Mouse (Mus musculus): ENCODE results near the gene Btbd9.
"Not testable (repeated sequence)": the region's sequence is repeated elsewhere in the genome, so short reads cannot be mapped to it uniquely, and the experiment has no call there.

Gene Btbd9

DNA sequence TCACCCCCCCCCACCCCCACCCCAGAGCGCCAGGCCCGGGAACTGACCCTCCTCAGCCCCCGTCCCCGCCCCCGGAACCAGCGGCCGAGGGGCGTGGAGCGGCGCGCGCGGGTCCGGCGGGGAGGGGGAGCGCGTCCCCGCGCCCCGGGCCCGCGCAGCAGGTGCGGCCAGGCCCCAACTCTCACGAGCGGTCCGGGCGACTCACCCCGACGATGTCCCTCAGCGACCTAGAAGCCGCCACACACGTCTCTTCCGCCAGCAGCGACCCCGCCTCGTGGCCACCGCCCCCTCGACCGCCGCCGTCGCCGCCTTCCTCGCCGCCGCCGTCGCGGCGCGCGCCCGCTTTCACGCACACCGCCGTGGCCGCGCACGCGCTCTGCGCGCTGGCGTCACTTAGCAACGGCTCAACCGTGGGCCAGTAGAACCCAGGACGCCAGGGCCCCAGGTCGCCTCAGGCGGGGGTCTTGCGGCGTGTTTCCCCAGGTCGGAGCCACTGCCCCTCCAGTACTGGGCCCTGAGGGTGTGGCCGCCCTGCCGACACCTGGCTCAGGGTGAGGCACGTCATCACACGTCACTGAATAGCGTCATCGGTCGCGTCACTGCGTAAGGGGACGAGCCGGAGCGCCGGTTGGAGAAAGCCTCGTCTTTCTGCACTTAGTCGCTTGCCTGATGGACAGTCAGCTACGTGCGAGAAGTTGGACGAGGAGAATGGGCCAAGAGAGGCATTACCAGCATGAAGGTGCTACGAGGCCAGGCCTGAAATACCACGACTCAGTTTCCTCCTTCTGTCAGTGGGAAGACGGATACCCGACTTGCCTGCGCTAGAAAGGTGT is at the start of gene Btbd9:
TSS of gene Btbd9 (minus strand) at position 548 of the 833 bp plus-strand sequence.
- peak; percentile 97 for DNase-seq

DNA sequence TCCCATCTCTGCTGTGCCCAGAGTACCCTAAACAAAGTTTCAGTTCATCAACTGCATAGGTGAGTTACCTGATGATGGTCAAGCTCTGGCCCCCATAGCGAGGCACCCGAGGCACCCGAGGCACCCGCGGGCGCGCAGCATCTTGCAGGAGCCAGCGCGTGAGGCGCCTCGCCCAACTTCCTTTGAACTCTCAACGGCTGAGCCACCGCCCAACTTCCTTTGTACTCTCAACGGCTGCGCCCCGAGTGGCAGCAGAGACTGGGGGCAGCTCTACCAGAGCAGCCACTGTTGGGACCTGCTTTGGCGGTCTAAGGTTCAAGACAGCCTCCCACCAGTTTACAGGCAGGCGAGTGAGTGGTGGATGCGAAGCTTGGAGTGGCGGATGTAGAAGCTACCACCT is 47.8 kb upstream of the Btbd9 start, which contains the start of gene Dnah8:
TSS of gene Dnah8 (plus strand) at position 223 of the 400 bp plus-strand sequence.
- DNase-seq: not testable (repeated sequence)

GRCm38 (mm10) chr17:30623200-30623599 is 46.9 kb upstream of the Btbd9 start:
- no peak for DNase-seq

DNA sequence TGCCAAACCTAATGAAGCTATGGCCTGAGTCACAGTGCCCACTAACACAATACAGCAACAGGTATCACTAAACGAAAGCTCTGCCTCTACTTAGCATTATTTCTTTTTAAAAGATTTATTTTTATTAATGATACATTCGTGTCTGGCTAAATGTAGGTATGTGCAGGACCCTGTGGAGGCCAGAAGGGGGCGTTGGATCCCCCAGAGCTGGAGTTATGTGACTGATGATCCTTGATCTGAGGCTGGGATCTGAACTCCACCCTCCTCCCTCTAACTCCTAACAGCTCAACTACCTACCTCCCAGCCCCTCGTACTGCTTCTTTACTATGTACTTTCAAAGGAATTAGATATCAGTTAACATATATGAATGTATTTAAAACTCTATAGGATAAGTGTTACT is 45.2 kb upstream of the Btbd9 start:
- DNase-seq: no peak

- no peak for DNase-seq
Observed at GRCm38 (mm10) chr17:30620548-30620947, 44.3 kb upstream of the Btbd9 start.

- no peak for DNase-seq
Observed at GRCm38 (mm10) chr17:30619153-30619552, 42.9 kb upstream of the Btbd9 start.

GRCm38 (mm10) chr17:30618136-30618891 is 42.0 kb upstream of the Btbd9 start:
- no peak for DNase-seq

- no peak for DNase-seq
Observed at GRCm38 (mm10) chr17:30616203-30616602, 39.9 kb upstream of the Btbd9 start.

DNA sequence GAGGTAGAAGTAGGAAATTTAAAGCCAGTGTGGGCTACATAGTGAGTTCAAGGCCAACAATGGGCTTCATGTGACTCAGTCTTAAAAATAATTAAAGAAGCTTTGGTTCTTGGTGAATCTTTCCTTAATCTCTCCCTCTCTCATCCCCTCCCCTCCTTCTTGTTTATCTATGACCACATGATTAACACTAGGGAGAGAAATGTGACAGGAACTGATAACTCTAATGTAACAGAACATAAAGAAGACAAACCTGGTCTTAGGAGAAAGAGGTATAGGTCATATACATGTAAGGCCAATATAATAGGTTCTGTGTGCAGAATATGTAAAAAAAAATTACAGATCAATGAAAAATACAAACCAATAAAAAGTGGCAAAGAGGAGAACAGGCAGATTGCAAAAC is 37.1 kb upstream of the Btbd9 start:
- no peak for DNase-seq

DNA sequence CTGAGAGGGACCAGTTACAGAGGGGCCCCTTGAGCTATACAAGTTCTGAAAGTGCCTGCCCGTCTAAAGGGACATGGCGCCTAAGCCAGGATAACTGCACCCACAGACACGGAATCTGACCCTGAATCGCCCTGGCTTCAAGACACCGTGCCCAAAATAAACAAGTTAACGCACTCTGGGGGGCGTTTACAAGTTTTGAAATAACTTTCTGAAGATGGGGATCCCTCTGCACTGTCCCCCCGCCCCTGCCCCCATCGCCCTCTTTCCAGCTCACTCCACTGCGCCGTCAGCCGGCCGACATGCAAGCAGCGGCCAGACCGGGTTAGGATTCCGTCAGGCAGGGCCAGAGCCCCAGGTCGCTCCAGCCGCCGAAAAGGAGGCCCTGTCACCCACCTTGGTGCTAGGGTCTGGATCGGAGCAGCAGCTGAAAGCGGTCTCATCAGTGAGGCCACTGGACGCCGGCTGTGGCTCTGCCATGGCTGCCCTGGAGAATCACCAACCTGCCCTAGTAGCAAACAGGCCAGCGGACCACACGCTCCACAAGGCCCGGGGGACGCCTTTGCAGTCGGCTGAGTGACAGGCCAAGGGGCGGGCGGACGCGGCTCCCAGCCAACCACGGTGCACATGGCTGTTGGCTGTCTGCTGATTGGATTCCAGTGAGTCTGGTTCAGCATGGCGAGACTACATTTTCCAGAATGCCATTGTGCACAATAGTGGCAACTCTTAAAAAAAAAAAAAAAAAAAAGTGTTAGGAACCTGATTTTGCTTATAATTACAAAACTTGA is 36.0 kb upstream of the Btbd9 start:
- peak; percentile 100 for DNase-seq

GRCm38 (mm10) chr17:30611221-30612074 is 35.2 kb upstream of the Btbd9 start:
- no peak for DNase-seq

GRCm38 (mm10) chr17:30610739-30611138 is 34.5 kb upstream of the Btbd9 start:
- no peak for DNase-seq

GRCm38 (mm10) chr17:30609980-30610307 is 33.7 kb upstream of the Btbd9 start:
- no peak for DNase-seq

GRCm38 (mm10) chr17:30609305-30609979 is 33.2 kb upstream of the Btbd9 start:
- DNase-seq: peak; percentile 29

- DNase-seq: no peak
Observed at GRCm38 (mm10) chr17:30607909-30608495, 31.7 kb upstream of the Btbd9 start.

GRCm38 (mm10) chr17:30607330-30607729 is 31.0 kb upstream of the Btbd9 start:
- DNase-seq: no peak

GRCm38 (mm10) chr17:30606634-30607081 is 30.4 kb upstream of the Btbd9 start:
- no peak for DNase-seq

- DNase-seq: no peak
Observed at GRCm38 (mm10) chr17:30606206-30606605, 29.9 kb upstream of the Btbd9 start.

DNA sequence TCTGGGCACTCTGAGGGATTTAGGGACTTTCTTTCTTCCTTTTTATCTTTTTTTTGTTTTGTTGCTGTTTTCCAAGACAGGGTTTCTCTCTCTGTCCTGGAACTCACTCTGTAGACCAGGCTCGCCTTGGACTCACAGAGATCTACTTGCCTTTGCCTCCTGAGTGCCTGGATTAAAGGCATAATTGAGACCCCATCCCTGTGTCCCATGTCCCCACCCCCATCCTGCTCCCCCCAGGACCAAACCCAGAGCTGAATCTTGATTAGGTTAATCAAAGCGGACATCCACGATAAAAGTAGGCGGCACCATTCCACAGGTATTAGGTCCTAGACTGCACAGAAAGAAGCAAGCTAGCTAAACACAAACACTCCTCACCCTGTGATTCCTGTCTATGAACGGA is 28.7 kb upstream of the Btbd9 start:
- no peak for DNase-seq

DNA sequence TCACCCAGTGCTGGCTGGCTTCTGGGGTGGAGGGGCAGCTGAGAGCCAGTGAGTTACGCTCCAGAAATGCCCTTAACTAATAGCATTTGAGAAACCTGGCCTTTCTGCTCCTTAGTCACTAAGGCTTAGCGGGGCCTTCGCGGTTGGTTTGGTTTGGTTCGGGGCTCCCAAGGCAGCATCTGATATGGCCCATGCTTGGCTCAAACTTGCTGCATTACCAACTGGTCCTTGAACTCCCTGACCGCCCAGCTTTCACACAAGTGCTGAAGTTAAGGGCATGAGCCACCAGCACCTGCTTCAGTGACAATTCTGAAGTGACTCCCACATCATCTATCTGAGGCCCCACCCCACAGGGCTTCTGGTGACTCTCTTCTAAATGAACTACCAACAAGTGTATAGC is 28.0 kb upstream of the Btbd9 start:
- DNase-seq: no peak

GRCm38 (mm10) chr17:30602175-30602574 is 25.9 kb upstream of the Btbd9 start:
- DNase-seq: no peak

Data from right cerebral cortex, postnatal 25 days (tissue).